Mouse (Mus musculus): ENCODE data around the gene Nags. TPM values are rescaled to one million over a fixed set of nuclear protein-coding genes. Genes with fewer than 3 reads are reported as not detected.

Nags gene
- polyA plus RNA-seq (2015; fragmentation: Nextera tagmentation; extraction: Ambion mirVana): 0.10 and 0.17 TPM in 2 replicates

DNA sequence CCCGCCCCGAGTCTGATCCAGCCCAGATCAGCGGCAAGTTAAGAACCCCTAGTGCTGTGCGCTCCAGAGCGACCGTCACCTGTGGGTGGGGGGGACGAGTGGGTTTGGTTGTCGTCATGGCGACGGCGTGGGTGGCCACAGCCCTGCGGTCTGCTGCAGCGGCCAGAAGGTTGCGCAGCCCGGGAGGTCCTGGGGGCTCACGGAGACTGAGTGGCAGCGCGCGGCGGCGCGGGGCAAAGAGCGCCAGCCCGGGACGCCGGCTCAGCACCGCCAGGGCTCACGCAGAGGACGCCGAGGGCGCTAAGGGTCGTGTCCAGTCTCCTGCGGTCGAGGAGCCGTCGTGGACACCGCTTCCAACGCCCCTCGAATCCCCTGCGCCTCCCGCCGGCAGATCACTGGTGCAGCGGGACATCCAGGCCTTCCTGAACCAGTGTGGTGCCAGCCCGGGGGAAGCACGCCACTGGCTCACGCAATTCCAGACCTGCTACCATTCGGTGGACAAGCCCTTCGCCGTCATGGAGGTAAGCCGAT is at the start of gene Nags:
Gene Nags (plus strand): TSS at position 43 of the 531 bp plus-strand sequence.
- no peaks in the 10 kb centered on the region for H3K36me3 ChIP-seq (ENCODE audit: insufficient read depth, low read length)
- no peaks in the 10 kb centered on the region for H3K9me3 ChIP-seq (ENCODE audit: low read length)
- H3K9ac ChIP-seq (replicated peaks; ENCODE audit: low read length): peak within 1 kb of the TSS; percentile 38; the same call in 1 of the 2 replicates
- H3K4me3 ChIP-seq (ENCODE audit: low read length): peak within 1 kb of the TSS; percentile 40
- peaks cover 55% of the 10 kb centered on the region for H3K27me3 ChIP-seq (ENCODE audit: insufficient read depth, low read length)
- ATAC-seq (ENCODE audit: low FRiP score, low TSS enrichment): peak; percentile 24; the same call in 1 of the 2 replicates
- peak within 1 kb of the TSS; percentile 59 for H3K4me2 ChIP-seq (replicated peaks; ENCODE audit: low read depth, low read length)
- H3K27ac ChIP-seq (ENCODE audit: low read length): no peak within 1 kb of the TSS
- 1% methylated on average over 50 of the region's 50 CpGs for WGBS
- H3K4me1 ChIP-seq (ENCODE audit: insufficient read depth, low read length): peaks cover 22% of the 10 kb centered on the region; the same call in 1 of the 2 replicates

DNA sequence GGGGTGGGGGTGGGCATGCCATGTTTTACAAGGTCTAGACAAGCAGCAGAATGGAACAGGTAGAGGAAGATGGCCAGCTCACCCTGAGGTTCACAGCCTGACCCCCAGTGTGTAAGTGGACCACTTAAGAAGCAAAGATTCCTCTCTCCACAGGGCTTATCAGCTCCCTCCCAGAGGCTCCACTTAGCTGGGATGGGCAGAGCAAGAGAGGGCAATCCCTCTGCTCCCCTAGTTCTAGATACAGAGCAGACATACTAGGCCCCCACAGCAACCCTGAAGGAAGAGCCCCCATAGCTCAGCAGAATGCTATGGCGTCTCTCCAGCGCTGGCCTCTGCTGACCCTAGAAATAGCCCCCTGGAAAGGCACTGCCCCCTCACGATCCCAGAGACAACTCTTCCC is 49.6 kb upstream of the Nags start:
- Histone ChIP-seq H3K4me1 (ENCODE audit: insufficient read depth, low read length) (peaks cover 6% of the 10 kb centered on the region), H3K27ac (ENCODE audit: low read length) (no peak overlapping the region), H3K9me3 (ENCODE audit: low read length) (no peaks in the 10 kb centered on the region), H3K27me3 (ENCODE audit: insufficient read depth, low read length) (0 out of 2 replicates have a peak, but pooled peaks cover 5% of the 10 kb centered on the region), H3K4me3 (ENCODE audit: low read length) (no peak overlapping the region), H3K9ac (replicated peaks; ENCODE audit: low read length) (no peak overlapping the region), H3K36me3 (ENCODE audit: insufficient read depth, low read length) (no peaks in the 10 kb centered on the region), H3K4me2 (replicated peaks; ENCODE audit: low read depth, low read length) (no peak overlapping the region)
- no peak for ATAC-seq (ENCODE audit: low FRiP score, low TSS enrichment)
- 57% methylated on average over 3 of the region's 3 CpGs for WGBS

DNA sequence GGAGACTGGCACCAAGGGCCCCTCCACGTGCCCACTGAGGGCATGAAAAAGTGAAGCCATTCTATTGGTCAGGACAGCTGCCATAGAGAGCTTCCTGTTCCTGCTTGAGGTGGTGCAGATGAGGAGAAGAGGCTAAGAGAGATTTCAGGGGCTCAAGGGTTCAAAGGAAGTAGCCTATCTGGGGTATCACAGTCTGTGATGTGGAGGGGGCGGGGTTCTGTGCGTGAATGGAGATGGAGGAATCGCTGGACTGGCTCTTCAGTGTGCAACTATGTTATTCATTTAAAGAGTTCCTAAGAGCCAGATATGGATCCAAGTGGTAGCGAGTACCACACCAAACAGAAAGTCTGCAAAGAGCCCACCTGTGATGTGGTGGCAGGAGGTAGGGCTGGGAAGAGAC is 48.9 kb upstream of the Nags start:
- Histone ChIP-seq H3K27ac (ENCODE audit: low read length) (0 out of 2 replicates have a peak overlapping the region, but pooled peaks have one; percentile 17), H3K4me2 (replicated peaks; ENCODE audit: low read depth, low read length) (peak overlapping the region; percentile 50), H3K9me3 (ENCODE audit: low read length) (no peaks in the 10 kb centered on the region), H3K9ac (replicated peaks; ENCODE audit: low read length) (0 out of 2 replicates have a peak overlapping the region, but pooled peaks have one; percentile 1), H3K27me3 (ENCODE audit: insufficient read depth, low read length) (peaks cover 5% of the 10 kb centered on the region; the same call in 1 of the 2 replicates), H3K36me3 (ENCODE audit: insufficient read depth, low read length) (no peaks in the 10 kb centered on the region), H3K4me1 (ENCODE audit: insufficient read depth, low read length) (peaks cover 6% of the 10 kb centered on the region), H3K4me3 (ENCODE audit: low read length) (no peak overlapping the region)
- ATAC-seq (ENCODE audit: low FRiP score, low TSS enrichment): no peak
- WGBS: 70% methylated on average over 5 of the region's 5 CpGs

DNA sequence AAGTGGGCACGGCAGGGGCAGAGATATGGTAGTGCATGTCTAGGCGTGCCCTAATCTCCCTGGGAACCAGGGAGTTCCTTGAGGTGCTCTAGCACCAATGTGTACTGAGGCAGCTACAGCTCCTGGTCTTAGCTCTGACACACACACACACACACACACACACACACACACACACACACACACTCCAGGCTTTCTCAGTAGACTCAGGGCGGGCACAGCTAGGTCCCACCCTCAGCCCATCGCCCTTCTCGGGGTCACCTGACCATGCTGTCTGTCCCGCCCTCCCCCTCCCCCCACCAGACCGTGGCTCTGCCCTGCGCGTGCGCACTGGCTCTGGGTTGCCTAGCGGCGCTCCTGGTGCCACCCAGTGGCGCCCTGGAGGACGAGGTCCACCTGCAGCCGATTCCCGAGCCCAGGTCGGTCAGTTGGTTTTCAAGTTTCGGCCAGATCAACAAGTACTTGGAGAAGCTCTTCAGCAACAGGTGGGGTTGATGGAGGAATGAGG is 48.4 kb upstream of the Nags start:
- H3K4me2 ChIP-seq (replicated peaks; ENCODE audit: low read depth, low read length): peak overlapping the region; percentile 50
- 0 out of 2 replicates have a peak overlapping the region, but pooled peaks have one; percentile 17 for H3K27ac ChIP-seq (ENCODE audit: low read length)
- H3K4me1 ChIP-seq (ENCODE audit: insufficient read depth, low read length): peaks cover 8% of the 10 kb centered on the region
- H3K36me3 ChIP-seq (ENCODE audit: insufficient read depth, low read length): no peaks in the 10 kb centered on the region
- peak; percentile 91 for ATAC-seq (ENCODE audit: low FRiP score, low TSS enrichment)
- H3K27me3 ChIP-seq (ENCODE audit: insufficient read depth, low read length): peaks cover 5% of the 10 kb centered on the region; the same call in 1 of the 2 replicates
- H3K9me3 ChIP-seq (ENCODE audit: low read length): no peaks in the 10 kb centered on the region
- H3K4me3 ChIP-seq (ENCODE audit: low read length): peak overlapping the region; percentile 28
- peak overlapping the region; percentile 41 for H3K9ac ChIP-seq (replicated peaks; ENCODE audit: low read length)
- 5% methylated on average over 18 of the region's 18 CpGs for WGBS

DNA sequence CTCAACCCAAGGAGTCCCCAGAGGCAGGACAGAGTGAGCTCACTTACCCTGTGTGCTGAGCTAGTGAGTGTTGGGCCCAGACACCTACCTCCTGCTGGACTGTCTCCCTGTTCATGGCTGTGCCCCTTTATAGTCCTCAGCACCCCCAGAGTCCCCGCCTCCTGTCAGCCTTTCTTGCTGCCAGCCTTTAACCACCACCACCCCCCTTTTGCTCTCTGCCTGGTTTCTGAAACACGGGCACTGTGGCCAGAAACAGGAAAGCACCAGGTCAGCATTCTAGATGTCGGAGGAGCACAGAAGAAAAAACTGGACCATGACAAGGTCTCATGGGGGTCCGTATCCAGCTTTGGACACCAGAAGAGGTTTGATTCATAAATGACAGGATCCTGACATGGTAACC is 44.1 kb upstream of the Nags start, which contains the start of gene Ppy:
Gene Ppy (minus strand): TSS at position 101 of the 400 bp plus-strand sequence.
- Histone ChIP-seq H3K27ac (ENCODE audit: low read length) (no peak within 1 kb of the TSS), H3K9me3 (ENCODE audit: low read length) (no peaks in the 10 kb centered on the region), H3K27me3 (ENCODE audit: insufficient read depth, low read length) (peaks cover 29% of the 10 kb centered on the region), H3K4me1 (ENCODE audit: insufficient read depth, low read length) (peaks cover 13% of the 10 kb centered on the region), H3K36me3 (ENCODE audit: insufficient read depth, low read length) (no peaks in the 10 kb centered on the region), H3K4me3 (ENCODE audit: low read length) (no peak within 1 kb of the TSS), H3K9ac (replicated peaks; ENCODE audit: low read length) (no peak within 1 kb of the TSS), H3K4me2 (replicated peaks; ENCODE audit: low read depth, low read length) (no peak within 1 kb of the TSS; the same call in 1 of the 2 replicates)
- WGBS: 81% methylated on average over 4 of the region's 4 CpGs
- ATAC-seq (ENCODE audit: low FRiP score, low TSS enrichment): no peak

DNA sequence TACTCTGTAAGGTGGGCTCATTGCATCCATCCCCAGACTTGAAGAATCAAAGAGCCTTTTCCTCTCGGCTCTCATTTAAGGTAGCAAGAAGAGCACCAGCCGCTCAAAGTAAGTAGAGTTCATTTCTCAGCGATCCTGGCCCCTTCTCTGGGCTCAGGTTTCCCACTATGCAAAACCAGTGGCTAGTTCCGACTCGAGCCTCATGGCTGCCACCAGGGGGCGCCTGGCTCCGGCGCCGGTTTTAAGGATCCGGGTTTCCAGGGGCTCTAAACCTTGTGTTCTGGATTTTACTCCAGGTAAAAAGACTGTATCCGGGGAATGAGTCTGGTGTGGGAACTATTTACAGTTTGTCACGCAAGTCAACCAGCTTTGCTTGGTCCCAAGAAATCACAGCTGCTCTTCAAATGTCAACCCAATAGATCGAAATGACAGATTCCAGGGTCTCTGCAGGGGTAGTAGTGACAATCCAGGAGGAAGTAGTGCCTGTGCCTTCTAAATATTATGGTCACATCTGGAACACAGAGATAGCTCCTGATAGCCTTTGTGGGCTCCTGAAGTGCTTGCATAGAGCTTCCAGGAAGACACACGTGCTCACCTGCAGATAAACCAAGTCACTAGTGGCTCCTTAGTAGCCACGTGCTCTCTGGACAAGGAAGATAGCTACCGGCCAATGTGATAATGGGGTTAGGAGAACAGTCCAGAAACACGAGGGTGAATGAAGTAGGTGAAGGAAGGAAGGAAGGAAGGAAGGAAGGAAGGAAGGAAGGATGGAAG is 42.6 kb upstream of the Nags start:
- H3K27me3 ChIP-seq (ENCODE audit: insufficient read depth, low read length): peaks cover 44% of the 10 kb centered on the region
- H3K4me2 ChIP-seq (replicated peaks; ENCODE audit: low read depth, low read length): no peak overlapping the region; the same call in 1 of the 2 replicates
- ATAC-seq (ENCODE audit: low FRiP score, low TSS enrichment): 0 out of 2 replicates have a peak, but pooled peaks have one; percentile 16

DNA sequence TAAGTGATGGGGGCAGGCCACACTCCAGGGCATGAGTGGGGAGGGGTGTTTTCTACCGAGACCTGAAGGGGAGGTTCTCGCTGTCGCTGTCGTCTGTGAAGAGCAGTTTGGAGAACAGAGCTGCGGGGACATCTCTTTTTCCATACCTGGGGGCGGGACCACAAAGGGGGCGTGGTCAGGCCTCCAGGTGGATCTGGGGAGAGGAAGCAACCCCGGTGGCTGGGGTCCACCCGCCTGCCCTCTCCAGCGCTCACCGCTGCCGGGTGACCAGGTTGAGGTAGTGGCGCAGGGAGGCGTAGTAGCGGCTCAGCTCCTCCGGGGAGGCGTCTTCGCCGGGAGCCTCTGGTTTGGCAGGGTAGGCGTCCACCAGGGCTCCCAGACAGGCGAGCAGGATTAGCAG is 38.4 kb upstream of the Nags start:
- 0 out of 2 replicates have a peak, but pooled peaks have one; percentile 31 for ATAC-seq (ENCODE audit: low FRiP score, low TSS enrichment)
- Histone ChIP-seq H3K9ac (replicated peaks; ENCODE audit: low read length) (no peak overlapping the region), H3K4me1 (ENCODE audit: insufficient read depth, low read length) (peaks cover 5% of the 10 kb centered on the region), H3K27me3 (ENCODE audit: insufficient read depth, low read length) (peaks cover 54% of the 10 kb centered on the region), H3K4me2 (replicated peaks; ENCODE audit: low read depth, low read length) (peak overlapping the region; percentile 43), H3K36me3 (ENCODE audit: insufficient read depth, low read length) (no peaks in the 10 kb centered on the region), H3K9me3 (ENCODE audit: low read length) (no peaks in the 10 kb centered on the region), H3K4me3 (ENCODE audit: low read length) (peak overlapping the region; percentile 22), H3K27ac (ENCODE audit: low read length) (no peak overlapping the region)
- WGBS: 1% methylated on average over 21 of the region's 21 CpGs

More for the DNA sequence above, 42.6 kb upstream of the Nags start:
- H3K36me3 ChIP-seq (ENCODE audit: insufficient read depth, low read length): no peaks in the 10 kb centered on the region
- H3K9ac ChIP-seq (replicated peaks; ENCODE audit: low read length): no peak overlapping the region
- peaks cover 7% of the 10 kb centered on the region for H3K4me1 ChIP-seq (ENCODE audit: insufficient read depth, low read length)
- H3K27ac ChIP-seq (ENCODE audit: low read length): no peak overlapping the region
- no peaks in the 10 kb centered on the region for H3K9me3 ChIP-seq (ENCODE audit: low read length)
- no peak overlapping the region for H3K4me3 ChIP-seq (ENCODE audit: low read length)
- WGBS: 20% methylated on average over 17 of the region's 17 CpGs

DNA sequence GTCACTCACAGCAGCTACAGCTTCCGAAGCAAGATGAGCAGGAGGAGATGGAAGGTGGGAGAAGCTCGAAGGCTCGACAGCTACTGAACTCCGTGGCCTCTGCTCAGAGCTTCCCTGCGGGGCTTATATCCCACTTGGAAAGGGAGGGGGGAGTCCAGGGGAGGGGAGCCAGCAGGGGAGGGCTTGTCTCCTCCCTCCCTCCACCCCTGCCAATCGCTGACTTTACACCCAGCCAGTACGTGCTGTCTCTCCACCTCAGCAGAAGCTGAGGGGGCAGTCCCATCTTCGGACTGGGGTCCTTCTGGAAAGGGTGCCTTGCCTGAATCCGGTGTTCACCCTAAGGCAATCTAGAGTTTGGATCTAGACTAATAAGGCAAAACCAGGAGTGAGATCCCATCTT is 37.6 kb upstream of the Nags start, which contains the start of gene Pyy:
Gene Pyy (minus strand): TSS at position 101 of the 400 bp plus-strand sequence.
- Histone ChIP-seq H3K4me2 (replicated peaks; ENCODE audit: low read depth, low read length) (peak within 1 kb of the TSS; percentile 43), H3K4me1 (ENCODE audit: insufficient read depth, low read length) (no peaks in the 10 kb centered on the region), H3K27ac (ENCODE audit: low read length) (no peak within 1 kb of the TSS), H3K9me3 (ENCODE audit: low read length) (no peaks in the 10 kb centered on the region), H3K9ac (replicated peaks; ENCODE audit: low read length) (no peak within 1 kb of the TSS), H3K36me3 (ENCODE audit: insufficient read depth, low read length) (no peaks in the 10 kb centered on the region), H3K27me3 (ENCODE audit: insufficient read depth, low read length) (peaks cover 54% of the 10 kb centered on the region), H3K4me3 (ENCODE audit: low read length) (peak within 1 kb of the TSS; percentile 22)
- ATAC-seq (ENCODE audit: low FRiP score, low TSS enrichment): no peak
- WGBS: 7% methylated on average over 9 of the region's 9 CpGs

DNA sequence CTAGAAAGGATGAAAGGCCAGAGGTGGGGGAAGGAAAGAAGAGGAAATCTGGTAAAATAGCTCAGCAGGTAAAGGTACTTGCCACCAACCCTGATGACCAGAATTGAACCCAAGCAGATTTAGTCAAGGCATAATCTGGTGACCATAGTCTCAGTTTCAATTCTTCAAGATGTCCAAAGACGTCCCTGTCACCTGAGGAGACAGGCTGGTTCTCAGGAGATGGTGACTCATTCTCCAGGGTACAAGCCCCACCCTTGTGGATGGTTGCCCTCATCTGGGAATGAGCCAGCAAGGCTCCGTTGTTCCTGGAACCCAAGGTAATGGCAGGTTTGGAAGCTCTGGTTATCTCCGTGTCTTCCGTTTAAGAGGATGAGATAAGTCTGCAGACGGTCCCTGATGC is 33.7 kb upstream of the Nags start:
- Histone ChIP-seq H3K27me3 (ENCODE audit: insufficient read depth, low read length) (peaks cover 30% of the 10 kb centered on the region), H3K4me2 (replicated peaks; ENCODE audit: low read depth, low read length) (no peak overlapping the region), H3K9ac (replicated peaks; ENCODE audit: low read length) (no peak overlapping the region), H3K4me3 (ENCODE audit: low read length) (no peak overlapping the region), H3K9me3 (ENCODE audit: low read length) (no peaks in the 10 kb centered on the region), H3K4me1 (ENCODE audit: insufficient read depth, low read length) (no peaks in the 10 kb centered on the region), H3K27ac (ENCODE audit: low read length) (no peak overlapping the region), H3K36me3 (ENCODE audit: insufficient read depth, low read length) (no peaks in the 10 kb centered on the region)
- no peak for ATAC-seq (ENCODE audit: low FRiP score, low TSS enrichment)
- WGBS: 86% methylated on average over 5 of the region's 5 CpGs
